Mouse (Mus musculus) embryo, embryonic 10.5 days (tissue): ENCODE results near the gene Oat.
A peak's percentile ranks its signal among the peaks of the same experiment; 100 is the strongest.

Experiments used
- DNase-seq: peaks from one replicate; pipeline ENCODE4 v3.0.0-alpha.2; 2015; ENCODE audit warnings: low spot score

Gene Oat

GRCm38 (mm10) chr7:132576116-132576650, at the start of gene Oat:
TSS of gene Oat (minus strand) at chr7:132576398.
- peak; percentile 100 for DNase-seq

DNA sequence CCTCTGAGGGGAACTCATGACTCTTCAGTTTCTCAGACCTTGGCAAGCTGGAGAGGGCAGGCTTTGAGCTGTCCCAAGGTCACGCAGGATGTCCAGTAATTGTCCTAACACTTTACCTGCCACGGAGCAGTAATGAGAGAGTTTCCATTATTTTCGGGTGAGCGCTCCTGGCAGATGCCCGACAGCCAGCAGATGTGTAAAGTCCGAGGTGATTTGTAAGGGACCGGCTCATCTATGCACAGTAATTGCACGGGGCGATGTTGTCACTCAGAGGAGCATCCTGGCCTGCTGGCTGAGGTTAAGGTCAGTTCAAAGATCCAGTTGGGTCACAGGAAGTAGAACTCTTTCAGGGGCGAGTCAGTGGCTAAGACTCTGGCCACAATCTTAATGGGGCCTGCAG, 48.0 kb upstream of the Oat start:
- no peak for DNase-seq

DNA sequence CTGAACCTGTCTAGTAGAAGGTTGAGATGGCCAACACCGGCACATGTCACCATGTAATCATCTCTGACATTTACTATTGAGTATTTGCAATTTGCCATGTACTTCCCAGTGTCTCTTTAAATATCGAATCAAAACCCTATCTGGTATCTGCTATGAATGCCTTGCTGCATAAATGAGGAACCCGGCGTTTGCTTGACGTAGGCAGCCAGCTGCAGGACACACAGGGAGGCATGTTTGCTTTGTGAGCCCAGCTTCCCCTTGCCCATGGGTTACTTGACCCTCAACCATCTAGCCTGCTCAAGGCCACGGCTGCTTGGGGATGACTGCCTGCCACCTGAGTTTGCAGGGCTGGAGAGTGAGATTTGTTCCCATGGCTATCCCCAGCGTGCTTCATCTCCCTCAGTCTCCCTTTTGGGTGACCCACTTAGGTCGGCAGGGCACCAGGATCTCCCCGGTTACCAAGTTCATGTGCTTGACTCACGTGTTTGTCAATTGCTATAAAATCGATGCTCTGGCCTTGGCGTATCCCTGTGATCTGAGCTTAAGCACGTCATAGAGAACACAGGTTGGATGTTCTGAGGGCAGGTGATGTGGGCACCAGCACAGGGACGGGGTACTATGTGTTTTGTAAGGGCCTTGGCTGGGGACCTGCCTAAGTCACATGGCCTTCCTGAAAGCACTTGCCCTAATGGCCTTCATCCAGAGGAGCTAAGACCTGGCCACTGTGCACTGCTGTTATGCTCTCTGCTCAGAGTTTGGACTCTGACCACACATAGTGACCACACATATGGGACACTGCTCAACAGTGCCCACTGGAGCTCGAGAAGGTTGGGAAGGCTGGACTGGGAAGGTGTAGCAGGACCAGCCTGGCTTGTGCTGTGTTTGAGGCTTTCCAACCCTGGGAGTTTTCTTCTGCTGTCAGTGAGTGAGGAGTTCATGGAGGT, 44.0 kb upstream of the Oat start:
- DNase-seq: no peak

DNA sequence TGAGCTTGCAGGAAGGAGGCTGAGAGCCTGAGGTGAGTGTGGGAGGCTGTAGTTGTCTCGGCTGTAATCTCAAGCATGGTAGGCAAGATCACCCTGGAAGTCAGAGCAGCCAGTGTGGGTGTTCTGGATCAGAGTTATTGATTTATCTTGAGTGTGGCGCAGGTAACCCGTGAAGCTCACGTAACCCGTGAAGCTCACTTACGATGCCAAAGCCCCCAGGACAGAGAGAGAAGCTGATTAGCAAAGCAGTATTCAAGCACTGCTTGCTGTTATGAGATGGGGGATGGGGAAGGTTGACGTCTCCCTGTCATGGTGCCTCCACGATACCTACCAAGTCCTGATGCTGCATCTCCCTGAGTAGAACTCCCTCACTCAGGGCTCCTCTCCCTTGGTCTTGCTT, 43.4 kb upstream of the Oat start:
- DNase-seq: no peak

DNA sequence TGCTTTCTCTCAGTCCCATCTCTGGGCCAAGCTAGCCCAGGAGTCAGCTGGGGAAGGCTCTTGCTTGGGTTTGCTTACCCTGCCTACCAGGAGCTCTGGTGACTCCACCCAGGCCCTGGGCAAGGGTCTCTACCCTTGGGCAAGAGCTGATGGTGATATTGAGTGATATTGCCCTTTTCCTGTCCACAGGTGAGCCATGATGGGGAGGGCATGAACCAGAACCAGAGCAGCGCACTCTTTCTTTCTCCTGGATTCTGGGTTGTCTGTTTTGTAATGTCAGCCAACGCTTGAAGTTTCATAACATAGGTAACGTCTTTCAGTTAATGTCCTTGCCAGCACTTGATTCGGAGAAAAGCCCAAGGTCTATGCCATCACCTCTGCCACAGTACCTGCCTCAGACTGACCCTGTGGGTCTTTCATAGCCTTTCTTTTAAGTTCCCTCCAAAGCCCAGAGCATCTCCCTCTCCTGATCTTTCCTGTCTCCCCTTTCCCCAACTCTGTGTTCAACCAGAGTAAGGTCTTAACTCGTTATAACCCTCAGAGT, 40.9 kb upstream of the Oat start:
- no peak for DNase-seq

GRCm38 (mm10) chr7:132616391-132616790, 40.2 kb upstream of the Oat start:
- peak; percentile 43 for DNase-seq

GRCm38 (mm10) chr7:132615346-132615745, 39.1 kb upstream of the Oat start:
- DNase-seq: no peak

- DNase-seq: no peak
Measured at GRCm38 (mm10) chr7:132611530-132611929, 35.3 kb upstream of the Oat start.

DNA sequence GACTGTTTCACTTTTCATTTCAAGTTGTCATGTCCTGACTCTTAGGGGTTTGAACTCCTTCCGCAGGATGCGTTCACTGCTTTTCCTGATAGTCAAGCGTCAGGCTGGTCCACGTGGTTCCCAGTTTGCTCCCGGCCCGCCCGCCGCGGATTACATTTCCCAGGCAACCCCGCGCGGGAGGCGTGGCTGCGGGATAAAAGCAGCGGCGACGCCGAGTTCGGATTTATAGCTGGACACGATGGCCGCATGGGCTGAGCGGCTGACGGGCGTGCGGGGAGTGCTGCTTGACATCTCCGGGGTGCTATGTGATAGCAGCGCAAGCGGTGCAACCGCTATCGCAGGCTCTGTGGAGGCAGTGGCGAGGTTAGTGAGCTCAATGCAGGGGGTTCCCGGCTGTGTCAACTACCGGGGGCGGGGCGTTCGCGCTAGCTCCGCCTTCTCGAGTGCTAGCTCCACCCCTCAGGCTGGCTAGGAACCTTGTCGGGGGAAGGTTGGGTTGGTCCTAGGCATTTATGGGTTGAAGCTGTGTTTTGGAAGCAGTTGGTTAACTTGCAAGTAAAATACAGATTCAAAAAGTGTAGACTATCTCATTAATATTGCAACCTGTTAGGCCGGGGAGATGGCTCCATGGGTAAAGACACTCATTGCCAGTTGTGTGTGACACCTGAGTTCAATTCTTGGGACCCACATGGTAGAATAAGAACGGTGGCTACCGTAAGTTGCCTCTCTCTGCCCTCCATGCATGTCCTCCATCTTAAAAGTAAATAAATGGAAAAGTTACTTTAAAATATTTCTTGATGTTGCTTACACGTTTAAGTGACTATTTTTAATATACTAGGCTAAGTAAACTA, 34.5 kb upstream of the Oat start, which contains the start of gene Lhpp:
Lhpp (plus strand) TSS at position 171 of the 851 bp plus-strand sequence.
- peak; percentile 92 for DNase-seq

DNA sequence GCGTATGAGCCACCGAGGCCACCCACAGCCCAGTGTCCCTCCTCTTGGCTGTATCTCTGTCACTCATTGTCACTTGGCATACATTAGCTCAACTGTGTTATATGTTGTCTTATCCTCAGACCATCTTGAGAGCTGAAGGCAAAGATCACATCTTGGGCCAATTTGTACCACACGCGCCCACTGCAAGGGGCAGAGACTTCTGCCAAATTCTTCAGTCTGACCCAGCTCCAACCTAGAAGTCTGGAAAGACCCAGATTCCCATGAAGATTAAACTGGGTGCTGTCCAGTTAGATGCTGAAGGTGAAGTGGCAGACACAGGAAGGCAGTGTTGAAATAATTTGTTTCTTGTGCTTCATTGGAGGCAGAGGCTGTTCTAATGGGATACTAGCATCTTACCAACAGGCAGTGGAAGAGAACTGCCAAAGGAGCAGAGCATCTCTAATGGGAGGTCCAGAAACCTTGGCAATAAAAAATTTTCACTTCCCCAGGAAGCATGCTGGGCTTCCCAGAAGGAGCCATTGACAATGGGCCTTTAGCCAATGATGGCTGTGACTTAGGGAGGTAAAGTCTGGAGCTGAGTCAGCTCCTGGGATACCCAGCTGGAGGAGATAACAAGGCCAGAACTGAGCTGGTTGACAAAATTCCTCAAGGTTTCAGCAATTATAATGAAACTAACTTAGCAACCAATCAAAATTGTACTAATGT, 32.3 kb upstream of the Oat start:
- no peak for DNase-seq

DNA sequence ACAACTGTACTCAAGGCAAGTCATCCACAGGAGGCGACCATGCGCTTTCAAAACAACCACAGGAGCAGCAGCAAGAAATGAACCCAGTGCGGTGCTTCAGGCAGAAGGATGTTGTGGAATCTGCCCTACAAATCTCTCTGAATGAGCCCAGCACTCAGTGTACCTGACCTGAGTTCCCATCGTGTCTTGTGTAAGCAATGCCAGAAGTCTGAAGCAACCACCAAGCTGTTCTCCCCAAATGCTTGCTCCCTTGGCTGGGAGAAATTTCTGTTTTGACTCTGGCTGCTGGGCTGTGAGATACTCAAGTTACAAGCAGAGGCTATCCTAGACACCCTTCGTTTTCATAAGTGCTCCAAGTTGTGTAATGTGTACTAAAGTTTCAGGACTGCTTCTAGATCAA, 29.5 kb upstream of the Oat start:
- no peak for DNase-seq

DNA sequence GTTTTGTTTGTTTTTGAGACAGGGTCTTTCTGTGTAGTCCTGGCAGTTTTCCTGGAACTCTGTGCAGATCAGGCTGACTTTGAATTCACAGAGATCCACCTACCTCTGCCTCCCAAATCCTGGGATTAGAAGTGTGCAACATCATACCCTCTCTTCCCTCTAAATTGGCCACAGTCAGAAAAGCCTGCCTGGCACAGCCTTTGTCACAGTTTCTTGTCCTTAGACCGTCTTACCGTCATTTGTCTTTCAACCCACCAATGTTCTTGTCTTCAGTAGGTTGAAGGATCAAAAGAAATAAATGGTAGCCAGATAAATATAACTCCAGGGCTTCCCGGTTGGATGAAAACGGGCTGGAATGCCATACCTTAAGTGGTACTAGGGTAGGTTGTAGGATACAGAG, 28.5 kb upstream of the Oat start:
- no peak for DNase-seq

GRCm38 (mm10) chr7:132600926-132601325, 24.7 kb upstream of the Oat start:
- no peak for DNase-seq

GRCm38 (mm10) chr7:132600026-132600425, 23.8 kb upstream of the Oat start:
- no peak for DNase-seq

GRCm38 (mm10) chr7:132599071-132599975, 23.1 kb upstream of the Oat start, which contains the start of gene Nkx1-2:
TSS of gene Nkx1-2 (minus strand) at chr7:132599637.
- DNase-seq: peak; percentile 50

DNA sequence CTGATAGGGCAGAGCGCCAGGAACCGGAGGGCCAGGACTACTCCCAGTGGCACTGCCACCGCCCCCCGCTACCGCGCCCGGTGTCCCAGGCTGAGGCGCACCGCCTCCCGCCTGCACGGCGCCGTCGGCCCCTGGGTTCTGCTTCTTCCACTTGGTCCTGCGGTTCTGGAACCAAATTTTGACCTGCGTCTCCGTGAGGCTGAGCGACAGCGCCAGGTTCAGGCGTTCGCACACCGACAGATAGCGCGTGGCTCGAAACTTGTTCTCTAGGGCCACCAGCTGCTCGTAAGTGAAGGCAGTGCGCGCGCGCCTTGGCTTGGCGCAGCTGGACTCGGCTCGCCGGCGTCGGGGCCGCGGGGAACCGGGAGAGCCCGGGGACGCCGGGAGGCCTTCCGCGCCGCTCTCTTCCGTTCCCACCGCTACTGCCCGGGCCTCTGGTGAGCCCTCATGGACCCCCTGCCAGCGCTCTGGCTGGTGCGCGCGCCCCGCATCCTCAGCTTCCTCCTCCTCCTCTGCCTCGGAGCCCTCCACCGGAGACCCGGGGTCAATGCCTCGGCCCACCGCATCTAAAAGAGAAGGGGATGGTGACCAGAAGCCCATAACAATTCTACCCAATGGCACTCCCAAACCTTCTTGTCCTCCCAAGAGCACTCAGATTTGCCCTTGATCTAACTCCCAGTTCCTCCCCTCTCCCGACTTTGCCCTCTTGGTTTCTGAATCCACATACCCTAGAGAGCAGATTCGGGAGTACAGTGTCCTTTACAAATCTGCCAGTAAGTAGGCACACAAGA, 21.2 kb upstream of the Oat start:
- peak; percentile 72 for DNase-seq

GRCm38 (mm10) chr7:132596557-132597250, 20.5 kb upstream of the Oat start:
- no peak for DNase-seq

DNA sequence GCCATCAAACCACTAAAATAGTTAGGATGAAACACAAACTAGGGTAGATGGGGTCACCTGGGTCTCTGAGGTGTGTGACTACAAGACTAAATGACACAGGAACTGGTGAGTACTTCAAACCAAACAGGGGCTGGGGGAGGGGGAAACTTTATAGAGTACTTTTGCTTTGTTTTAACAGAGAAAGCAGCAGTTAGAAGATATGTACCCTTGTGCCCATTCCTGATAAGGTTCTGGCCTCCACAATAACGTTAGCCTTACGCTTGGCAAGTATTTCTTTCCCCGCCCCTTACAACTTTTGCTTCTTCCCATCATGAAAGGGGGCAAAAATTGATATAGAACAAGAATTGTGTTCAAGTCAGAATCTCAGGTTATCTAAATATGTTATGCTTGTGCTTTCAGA, 19.6 kb upstream of the Oat start:
- no peak for DNase-seq

DNA sequence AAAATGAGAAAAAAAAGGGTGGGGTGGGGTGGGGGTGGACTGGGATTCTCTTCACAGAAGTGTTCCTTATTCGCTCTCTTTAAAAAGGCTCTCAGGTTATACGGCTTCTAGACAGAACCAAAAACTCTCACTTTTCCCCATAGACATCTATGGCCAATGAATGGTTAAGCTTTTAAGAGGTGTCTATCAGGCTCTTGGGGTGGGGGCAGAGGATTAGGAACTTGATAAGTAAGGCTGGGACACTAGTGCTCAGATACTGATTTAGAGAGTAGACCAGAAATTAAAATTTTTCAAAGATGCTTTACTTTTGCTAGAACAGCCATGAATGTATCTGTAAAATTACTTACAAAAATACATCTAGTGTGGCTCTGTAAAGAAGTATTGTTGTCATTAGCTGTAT, 18.1 kb upstream of the Oat start:
- no peak for DNase-seq
